Mouse (Mus musculus) G1E (cell line): ENCODE measurements at regions not wholly inside any gene's neighbourhood (a gene's known extent, or its start where the extent isn't known, plus 50 kb on each side); places are given as distances from the start of the nearest gene placed in this dataset.

Source experiments
- CTCF ChIP-seq: IDR thresholded peaks from 2 replicates; pipeline ENCODE4 v1.5.1; 2012; ENCODE audit warnings: low read depth, low read length, inconsistent platforms, mixed read lengths
- GATA1 ChIP-seq: IDR thresholded peaks from 2 replicates; pipeline ENCODE4 v1.6.1; 2012; ENCODE audit warnings: borderline replicate concordance, low read length, inconsistent platforms, mixed read lengths
- GATA2 ChIP-seq: IDR thresholded peaks from 2 replicates; pipeline ENCODE4 v1.6.1; 2012; ENCODE audit warnings: low read depth, low read length, inconsistent platforms, borderline replicate concordance
- POLR2AphosphoS5 ChIP-seq: IDR thresholded peaks from 2 replicates; pipeline ENCODE4 v1.6.1; 2012; ENCODE audit warnings: low read depth, low read length, inconsistent platforms; ENCODE audit not compliant: insufficient replicate concordance
- TAL1 ChIP-seq: conservative IDR thresholded peaks from 2 replicates; pipeline ENCODE4 v1.6.1; 2012; ENCODE audit warnings: low read depth, low read length, inconsistent platforms, mixed read lengths

- TF ChIP-seq CTCF (no peak), GATA1 (no peak), POLR2AphosphoS5 (no peak), TAL1 (no peak), GATA2 (no peak)
These were observed 134.8 kb upstream of the Ralgapa2 start for GRCm38 (mm10) chr2:146646973-146647282.
